Mouse (Mus musculus) right cerebral cortex, postnatal 36 days (tissue): Measurements from ENCODE around the gene Fam199x.
A peak's percentile ranks its signal among the peaks of the same experiment; 100 is the strongest.

Source experiments
- DNase-seq, 2 experiments: peaks; one replicate each; pipeline ENCODE4 v3.0.0; 2022; ENCODE audit warnings: low spot score in 2 of 2, mixed read lengths in 1 of 2

Fam199x gene

DNA sequence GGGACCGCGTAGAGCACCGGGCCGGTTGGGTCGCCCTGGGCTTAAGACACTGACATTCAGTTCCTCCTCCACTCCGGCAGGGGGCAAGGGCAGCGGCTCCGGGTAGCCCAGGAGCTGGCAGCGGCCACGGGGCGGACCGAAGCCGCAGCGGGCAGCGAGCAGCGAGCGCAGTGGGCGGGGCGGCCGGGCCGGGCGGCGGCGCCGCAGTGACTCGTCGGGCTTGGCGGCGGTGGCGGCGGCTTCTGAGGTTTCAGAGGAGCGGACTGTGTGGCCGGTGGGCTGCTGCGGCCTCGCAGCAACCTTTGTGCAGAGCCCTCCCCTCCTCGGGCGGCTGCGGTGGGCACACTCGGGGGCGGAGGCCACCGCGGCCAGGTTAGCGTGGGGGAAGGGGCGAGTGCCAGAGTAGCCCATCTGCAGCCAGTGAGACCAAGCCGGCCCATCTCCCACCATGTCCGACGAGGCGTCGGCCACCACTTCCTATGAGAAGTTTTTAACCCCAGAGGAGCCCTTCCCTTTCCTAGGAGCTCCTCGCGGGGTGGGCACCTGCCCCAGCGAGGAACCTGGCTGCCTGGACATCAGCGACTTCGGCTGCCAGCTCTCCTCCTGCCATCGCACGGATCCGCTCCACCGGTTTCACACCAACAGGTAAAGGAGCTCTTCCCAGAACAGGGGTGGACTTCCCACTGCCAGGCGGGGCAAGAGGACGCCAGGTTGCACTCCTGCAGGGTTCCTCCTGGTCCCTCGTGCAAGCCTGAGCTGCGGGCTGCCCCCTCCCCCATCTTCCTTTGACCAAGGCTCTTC, at the start of gene Fam199x:
TSS of gene Fam199x (plus strand) at position 170 of the 801 bp plus-strand sequence.
- DNase-seq: peak; percentile 41 to 45

DNA sequence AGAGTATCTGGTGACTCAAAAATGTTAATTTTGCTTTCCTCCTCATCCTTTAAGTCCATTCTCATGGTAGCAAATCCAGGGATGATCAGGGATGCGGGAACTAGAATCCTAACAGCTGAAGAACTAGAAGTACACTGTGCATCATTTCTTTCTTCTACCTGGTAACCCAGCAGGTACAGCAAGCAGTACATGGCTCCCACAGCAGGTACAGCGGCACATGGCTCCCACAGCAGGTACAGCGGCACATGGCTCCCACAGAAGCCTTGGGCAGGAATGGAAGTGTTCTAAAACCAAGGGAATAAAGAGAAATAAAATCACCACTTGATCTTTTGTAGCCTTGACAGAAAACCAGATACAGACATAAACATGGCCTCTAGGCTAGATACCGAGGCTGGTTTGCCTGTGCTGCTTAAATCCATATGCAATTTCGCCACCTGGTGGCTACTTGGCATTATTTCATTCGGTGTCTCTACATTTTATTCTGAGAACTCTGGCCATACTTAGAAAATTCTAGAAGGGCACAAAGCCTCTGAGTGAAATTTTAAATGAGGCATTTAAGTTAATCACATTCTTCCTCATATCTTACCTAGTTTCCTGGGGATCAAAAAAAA, 34.2 kb upstream of the Fam199x start:
- DNase-seq: no peak

DNA sequence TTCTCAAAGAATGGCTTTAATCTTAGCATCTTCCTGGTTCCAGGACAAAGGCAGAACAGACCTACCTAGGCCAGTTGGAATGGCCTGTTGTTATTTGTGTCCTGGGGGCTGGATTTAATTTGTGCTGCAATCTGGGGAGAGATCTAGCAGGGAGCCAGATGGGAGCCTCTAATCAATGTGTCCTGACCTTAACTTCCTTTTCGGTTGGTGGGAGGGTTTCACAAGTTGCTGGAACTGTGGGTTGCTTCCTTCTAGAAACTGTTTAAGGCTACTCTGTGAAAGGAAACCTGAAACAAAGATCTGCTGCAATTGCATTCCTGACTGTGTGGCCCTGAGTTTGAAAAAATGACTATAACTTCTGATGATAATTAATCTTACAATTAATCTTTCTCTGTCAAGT, 31.7 kb upstream of the Fam199x start:
- no peak for DNase-seq

DNA sequence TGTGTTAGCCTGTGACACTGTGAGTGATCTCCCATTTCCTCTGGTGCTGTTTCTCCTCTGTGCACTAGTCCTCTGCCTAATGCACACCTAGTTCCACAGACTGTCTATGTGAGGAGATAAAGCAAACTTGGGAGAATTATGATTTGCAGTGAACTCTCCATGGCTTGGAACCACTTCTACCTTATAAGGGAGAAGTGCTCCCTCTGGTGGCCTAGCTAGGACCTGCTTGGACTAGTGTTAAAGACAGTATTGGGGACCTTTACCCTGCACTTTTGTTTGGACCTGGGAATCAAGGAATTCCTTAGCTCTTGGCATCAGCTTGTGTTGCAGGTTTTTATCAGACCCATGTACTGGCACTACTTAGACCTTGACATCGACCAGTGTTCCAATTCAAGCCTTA, 30.1 kb upstream of the Fam199x start:
- DNase-seq: no peak

DNA sequence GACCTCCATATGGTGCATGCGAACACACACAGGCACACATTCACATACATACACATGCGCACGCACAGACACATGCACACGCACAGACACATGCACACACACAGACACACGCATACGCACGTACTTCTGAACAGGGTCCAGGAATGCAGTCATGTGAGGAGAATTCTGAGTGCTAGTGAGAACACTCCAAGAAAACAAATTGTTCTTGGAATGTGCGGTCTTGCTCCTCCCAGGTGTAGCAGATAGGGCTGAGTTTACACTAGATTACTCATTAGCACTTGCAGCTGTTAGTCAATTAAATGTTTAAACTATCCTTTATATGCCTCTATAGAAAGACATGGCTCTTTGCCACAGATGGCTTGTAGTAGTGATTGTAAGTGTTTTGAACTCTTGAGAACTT, 18.5 kb upstream of the Fam199x start:
- no peak for DNase-seq

DNA sequence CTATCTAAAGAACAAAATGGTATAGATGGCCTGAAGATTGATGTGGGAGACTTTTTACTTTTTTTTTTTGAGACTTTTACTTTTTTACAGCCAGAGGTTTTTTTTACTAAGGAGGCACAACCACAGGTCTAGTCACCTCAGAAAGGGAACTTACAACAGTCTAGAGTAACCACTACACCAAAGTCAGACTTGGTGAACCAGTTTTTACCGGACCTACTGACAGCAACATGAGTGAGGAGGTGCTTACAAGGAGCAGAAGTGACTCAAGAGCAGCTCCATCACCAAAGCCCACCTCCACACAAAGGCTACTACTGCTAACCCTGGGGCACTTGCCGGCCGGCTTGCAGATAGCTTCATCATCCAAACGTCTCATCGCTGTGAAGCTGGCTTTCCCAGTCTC, 17.7 kb upstream of the Fam199x start:
- no peak for DNase-seq

DNA sequence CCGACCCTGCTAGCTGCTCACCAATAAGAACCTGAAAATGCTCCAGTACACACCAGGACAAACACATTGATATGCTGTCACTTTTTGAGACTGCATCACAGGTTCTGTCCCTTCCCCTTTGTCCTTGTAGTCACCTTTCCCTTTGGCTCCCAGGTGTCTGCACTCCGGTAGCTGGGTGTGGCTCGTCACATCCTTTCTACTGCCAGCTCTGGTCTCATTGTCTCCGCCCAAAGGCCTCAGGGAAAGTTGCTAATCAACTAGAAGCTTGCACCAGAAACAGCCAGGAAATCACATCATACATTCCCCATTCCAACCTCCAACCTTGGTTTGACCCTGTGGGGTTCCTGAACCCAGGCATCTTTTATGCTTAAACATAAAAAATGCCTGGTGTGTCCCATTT, 15.1 kb upstream of the Fam199x start:
- no peak for DNase-seq

DNA sequence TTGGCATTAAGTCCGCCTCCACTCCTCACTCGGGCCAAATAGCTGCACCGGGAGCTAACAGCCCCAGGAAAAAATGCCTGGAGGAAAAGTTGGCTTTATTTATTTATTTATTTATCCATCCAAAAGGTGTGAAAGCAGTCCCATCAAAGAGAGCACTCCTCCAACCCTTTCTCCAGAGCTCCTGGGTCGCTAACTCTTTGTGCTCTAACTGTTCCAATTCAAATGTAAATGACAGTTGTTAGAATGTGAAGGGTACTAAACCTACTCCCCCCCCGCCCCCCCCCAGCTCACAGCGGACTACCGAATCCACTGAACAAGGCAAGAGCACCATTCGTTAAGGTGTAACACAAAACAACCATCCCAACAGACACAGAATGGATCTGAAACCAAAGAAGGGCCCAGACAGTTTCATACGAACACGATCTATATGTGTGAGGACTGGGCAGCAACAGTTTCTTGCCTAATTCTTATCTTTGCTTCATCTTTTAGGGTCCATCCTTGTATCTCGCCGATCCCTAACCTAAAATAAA, 11.9 kb upstream of the Fam199x start:
- DNase-seq: no peak

DNA sequence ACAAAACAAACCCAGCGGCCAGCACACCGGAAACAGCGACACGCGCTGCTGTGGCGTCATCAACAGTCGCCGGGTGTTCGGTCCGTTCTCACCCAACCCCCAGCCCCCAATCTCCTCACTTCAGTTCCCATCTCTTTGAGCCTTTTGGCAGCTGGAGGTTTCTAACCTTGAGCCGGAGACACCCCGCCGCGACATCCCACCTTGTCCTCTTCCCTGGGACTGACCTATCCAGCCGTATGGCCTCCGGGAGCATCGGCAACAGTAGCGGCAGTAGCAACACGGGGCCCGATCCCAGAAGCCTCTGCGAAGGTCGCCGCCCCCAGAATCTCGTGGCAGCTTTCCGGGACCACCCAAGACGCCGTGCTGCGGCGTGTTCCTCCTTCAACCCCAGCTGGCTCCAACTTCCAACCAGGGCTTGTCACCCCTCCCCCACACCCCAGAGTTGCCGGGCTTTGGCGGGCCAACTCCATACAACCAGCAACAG, 11.4 kb upstream of the Fam199x start, which contains the start of gene Slc25a53:
TSS of gene Slc25a53 (minus strand) at position 303 of the 484 bp plus-strand sequence.
- peak; percentile 68 to 70 for DNase-seq

DNA sequence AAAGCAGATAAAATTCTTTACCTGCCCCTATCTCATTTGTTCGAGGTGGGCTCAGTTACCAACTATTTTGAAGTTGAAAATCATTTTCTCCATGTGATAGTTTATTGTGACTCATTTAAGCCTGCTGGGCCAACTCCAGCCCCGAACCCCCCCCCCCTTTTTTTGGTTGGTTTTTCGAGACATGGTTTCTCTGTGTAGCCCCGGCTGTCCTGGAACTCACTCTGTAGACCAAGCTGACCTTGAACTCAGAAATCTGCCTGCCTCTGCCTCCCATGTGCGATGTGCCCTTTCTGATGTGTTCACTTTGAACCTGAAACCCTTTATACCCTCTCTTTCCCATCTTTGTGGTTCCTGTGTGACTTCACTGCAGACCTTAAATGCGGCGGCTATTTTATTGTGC, 10.9 kb upstream of the Fam199x start:
- no peak for DNase-seq

DNA sequence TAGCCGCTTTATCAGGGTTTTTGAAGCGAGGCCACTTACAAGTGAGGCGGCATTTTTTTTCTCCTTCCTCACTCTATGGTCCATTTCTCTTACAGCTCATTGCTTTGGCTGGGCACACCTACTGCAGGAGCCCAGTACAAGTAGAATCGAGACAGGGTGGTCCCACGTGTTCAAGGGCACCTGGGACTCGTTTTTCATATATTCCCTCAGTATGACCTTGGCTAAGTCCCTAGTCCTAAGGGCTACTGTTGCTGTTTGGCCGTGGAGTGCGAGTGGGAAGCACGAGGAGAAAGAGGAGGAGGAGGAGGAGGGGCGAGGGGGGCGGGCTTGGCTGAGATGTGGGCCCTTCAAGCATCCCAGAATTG, 352 bp upstream of the Fam199x start:
- no peak for DNase-seq

DNA sequence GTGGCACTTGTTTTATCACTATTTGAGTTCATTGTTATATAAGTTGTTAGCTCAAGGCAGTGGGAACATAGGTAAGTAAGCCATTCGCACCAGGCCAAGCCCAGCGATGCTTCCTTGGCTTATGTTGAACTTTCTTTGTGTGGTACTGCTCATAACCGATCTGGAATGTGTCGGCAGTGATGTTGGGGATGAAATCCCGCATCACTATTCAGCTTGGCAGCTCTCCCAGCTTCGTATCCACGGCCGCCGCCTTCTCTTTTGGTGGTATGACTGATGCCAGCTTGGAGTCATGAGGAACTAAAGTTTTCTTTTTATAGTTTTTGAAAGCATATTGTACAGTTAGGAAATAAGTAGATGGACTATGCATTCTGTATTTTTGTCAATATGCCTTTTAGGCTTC, 13.8 kb downstream of the Fam199x start:
- peak; percentile 11 to 16 for DNase-seq

DNA sequence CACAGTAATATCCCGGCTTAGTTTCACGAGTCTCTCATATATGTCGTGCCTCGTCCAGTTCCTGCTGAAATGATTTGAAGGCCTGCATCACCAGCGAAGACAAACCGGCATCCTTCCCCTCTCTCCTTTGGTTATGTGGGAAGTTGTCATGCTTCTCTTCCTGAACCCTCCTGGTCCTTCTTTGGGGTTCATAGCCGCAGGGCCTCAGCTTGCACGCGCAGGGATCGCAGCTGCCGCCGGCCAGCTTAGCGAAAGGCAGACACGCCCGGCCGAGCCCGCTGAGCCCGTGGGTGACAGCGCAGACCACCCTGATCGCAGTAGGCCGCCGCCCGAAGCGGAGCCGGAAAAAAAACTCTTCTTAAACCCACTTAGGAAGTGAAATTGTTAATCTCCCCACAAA, 55.1 kb downstream of the Fam199x start:
- no peak for DNase-seq

DNA sequence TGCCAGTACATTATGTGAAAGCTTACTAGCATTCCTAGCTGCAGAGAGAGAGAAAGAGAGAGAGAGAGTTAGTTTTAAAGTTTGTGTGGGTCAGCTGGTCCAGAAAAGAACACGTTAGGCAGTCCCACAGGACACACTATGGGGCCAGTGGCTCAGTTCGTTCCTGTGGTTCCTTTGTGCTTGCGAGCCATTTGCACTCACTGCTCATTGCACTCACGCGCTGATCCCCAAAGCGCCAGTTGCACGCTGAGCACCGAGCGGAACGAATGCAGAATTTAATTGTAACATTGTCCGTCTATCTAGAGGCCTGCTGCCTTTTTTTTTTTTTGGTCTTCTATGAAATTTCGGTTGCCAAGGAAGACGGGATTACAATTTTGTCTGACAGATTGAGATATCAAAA, 57.1 kb downstream of the Fam199x start:
- DNase-seq: no peak

DNA sequence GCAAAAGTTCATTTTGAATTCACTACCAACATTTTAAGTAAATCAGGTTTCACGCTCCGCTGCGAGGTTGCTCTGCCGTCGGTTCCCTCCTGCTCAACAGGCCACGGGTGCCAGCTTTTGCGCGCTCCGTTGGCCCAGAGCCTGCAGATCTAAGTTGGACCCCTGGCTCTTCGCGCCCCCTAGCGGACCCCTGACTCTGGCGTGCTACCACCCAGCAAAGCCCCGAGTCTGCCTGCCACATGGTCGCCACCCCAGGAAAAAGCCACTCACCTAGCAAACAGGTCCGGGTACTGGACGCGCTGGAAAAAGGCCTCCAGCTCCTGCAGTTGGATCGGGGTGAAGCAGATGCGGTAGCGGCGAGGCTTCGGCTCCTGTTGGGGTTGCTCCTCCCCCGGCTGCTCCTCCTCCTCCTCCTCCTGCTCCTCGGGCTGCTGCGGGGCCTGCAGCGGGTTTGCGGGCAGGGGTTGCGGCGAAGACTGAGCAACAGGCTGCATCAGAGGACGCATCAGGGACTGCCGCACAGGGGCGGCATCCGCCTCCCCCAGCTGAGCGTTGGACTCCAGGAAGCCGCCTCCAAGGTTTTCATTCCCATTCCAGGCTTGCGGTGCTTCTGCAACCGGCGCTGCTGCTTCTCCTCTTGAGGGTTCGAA, 68.8 kb downstream of the Fam199x start:
- DNase-seq: no peak

DNA sequence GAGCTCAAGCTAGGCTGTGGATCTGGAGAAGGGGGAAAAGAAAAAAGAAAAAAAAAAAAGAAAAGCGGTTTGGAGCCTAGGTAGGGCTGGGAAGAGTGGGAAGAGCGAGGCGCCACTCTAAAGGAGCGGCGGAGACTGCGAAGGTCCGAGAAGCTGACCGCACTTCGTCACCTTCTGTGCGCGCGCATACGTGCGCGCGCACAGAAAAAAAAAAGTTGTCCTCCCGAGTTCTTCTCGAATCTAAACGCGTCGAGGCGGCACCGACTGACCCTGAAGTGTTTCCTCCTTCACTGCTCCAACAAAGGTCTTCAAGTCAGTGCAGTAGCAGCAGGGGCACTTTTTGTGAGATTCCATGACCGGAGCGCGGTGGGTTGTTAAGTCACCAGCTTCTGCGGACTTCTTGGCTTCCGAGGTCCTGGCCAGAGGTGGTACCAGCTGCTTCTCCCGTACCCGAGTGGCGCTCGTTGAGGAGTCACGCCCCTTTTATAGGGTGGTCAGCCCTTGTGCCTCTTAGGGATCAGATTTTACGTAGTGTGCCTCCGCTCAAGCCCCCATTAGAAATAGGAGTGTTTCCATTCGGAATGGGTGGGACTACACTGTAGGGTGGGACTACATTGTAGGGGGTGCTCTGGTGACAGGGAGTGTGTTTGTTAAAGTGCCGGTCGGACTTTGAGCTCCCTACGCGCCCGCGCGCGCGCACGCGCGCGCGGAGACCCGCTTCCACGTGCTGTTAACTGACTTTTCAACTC, 70.5 kb downstream of the Fam199x start:
- DNase-seq: no peak

DNA sequence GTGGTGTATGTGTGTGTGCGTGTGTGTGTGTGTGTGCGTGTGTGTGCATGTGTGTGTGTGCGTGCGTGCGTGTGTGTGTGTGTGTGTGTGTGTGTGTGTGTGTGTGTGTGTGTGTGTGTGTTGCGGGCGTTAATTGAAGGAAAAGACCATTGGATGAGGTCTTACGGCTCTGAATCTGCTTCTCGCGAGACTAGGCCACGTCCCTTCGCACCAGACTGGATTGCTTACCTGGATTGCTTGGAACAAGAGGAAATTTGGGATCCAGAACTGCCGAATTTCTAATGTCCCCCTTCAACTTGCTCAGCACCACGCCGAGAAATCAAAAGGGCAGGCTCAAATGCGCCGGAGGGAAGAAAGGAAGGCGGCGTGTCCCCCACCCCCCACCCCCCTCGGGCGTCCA, 72.3 kb downstream of the Fam199x start, which contains the start of gene Esx1:
TSS of gene Esx1 (minus strand) at position 366 of the 400 bp plus-strand sequence.
- DNase-seq: no peak

DNA sequence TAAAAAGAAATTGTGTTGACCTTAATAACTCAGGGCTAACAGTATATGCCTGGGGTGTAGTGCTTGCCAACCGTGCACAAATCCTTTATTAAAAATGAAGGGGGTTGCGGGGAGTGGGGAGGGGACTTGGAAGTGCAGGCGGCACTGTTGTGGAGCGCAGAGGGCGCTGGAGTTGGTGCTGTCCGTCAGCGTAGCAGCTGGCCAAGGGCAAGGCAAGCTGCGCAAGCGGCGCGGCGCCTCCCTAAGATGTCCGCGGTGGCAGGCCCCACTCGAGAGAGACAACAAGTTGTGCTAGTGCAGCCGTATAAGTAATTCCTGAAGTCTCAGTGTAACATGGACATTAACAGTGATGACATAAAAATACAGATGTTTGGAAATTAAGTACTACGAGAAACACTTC, 78.1 kb downstream of the Fam199x start:
- no peak for DNase-seq
